Mouse (Mus musculus): Measurements from ENCODE around the gene Zrsr1.

Zrsr1 gene

GRCm38 (mm10) chr11:22973599-22973998, 1.8 kb downstream of the Zrsr1 start:
- DNase-seq, result no peak

- no peak for DNase-seq
These were observed 6.4 kb downstream of the Zrsr1 start for GRCm38 (mm10) chr11:22978215-22978614.

DNA sequence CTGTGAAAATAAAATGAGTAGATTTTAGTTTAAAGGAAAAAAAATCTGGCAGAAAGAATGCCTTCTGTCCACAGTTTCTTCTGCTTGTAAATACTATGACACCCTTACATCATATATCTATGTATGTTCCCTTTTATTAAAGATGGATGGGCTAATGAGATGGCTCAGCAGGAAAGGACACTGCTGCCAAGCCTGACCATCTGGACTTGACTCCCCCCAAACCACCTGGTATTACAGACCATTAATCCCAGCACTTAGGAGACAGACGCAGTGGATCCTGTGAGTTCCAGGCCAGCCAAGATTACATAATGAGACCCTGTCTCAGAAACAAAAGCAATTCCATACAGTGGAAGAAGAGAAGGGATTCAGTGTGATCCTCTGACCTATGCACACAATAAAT, 6.9 kb downstream of the Zrsr1 start:
- DNase-seq, result no peak

DNA sequence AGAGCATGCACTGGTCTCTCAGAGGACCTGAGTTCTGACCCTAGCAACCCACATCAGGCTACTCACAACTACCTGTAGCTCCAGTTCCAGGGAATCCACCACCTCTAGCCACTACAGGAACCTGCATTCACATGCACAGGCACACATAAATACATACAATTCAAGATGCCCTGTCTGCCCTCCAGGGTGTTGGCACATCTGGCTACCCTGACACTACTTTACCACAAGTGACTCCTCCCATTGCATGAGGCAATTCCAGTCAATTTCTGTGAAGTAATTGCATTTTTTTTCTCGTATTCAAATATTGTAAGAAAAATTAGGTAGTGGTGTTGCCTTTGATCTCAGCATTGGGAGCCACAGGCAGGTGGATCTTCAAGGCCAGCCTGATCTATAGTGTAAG, 7.4 kb downstream of the Zrsr1 start:
- DNase-seq, result no peak

GRCm38 (mm10) chr11:22981041-22981440, 9.2 kb downstream of the Zrsr1 start:
- DNase-seq, result no peak

DNA sequence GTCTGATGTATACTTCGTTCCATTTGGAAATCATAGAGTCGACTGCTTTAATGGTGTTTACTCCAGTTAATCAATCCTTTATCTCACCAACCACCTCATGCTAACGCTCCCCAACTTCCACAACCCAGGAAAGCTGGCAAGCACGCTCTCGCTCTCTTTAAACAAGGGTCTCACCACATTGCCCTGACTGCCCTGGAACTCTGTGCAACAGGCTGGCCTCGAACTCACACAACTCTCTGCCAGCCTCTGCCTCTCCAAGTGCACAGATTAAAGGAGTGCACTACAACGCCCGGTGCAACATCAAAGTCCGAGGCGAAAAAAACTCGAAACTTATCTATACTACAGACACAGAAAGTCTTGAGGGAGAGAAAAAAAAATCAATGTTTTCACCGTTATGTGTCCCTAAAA, 9.7 kb downstream of the Zrsr1 start:
- DNase-seq, result peak in 1 of 2 experiments; percentile 43

DNA sequence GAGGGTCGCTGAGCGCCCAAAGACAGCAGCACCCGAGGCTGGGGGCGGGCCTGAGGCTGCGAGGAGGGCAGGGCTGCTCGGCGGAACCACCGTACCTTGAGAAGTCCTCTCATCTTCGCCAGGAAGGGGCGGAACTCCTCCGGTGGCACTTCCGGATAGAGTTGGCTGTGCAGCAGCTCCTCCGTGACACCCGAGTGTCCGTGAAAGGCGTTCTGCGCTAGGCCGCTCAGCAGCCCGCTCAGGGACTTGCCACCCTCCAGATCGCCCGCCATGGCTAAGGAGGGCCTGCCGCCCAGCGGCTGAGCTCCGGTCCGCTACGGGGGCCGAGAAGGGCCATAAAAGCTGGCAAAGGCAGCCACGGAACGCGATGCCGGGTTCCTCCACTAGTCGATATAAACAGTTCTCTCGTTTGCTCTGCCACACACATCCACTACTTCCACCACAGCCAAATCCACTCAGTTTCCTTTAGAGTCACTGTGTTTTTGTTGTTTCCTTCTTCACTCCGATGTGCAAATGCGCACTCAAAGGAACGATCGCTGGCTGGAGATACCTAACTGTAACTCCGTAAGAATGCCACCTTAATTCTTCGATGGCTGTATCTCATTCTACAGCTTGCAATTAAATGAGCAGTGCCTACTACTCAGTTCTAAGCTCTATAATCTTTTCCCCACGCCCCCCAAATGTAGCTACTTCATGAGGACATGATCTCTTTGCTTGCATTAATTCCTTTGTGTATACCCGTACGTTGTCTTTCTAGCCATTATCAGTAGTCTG, 10.4 kb downstream of the Zrsr1 start, which contains the start of the genes Gm28048 and Commd1:
Gene Gm28048 (minus strand): TSS at position 107 of the 774 bp plus-strand sequence.
Gene Commd1 (minus strand): TSS at position 399 of the 774 bp plus-strand sequence.
- peak; percentile 98 for DNase-seq

DNA sequence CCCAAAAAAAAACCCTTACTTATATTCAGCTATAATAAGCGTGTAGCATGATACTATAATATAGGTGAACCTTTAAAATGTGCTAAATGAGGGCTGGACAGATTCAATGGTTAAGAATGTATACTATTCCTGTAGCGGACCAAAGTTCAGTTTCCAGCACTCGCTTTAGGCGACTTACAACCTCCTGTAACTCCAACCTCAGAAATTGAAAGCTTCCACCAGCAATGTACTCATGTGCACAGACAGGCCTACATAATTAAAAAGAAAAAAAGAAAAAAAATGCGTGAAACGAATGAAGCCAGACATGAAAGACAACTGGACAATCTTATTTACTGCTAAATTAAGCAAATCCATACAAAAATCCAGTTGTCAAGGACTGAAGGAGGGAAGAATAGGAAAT, 11.0 kb downstream of the Zrsr1 start:
- no peak for DNase-seq

- no peak for DNase-seq
These were observed 13.7 kb downstream of the Zrsr1 start for GRCm38 (mm10) chr11:22985510-22985909.

DNA sequence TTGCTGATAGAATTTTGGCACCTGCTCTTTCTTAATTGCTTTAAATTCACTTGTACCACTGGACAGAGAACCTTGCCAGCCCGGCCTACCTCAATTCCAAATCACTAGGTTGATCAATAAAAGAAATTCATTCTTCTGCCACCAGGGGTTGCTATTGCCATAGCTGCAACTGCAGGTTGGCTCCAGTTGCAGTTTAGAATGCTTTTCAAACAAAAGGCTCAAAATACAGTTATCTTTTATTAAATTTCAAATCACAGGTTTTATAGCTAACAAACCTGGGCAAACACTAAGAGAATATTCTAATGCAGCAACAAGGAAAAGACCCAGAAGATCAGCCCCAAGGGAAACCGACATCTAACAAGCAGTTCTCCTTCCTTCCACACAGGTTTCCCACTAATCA, 15.6 kb downstream of the Zrsr1 start:
- peak in 1 of 2 experiments; percentile 52 for DNase-seq

GRCm38 (mm10) chr11:22989786-22990185, 18.0 kb downstream of the Zrsr1 start:
- DNase-seq, result no peak

DNA sequence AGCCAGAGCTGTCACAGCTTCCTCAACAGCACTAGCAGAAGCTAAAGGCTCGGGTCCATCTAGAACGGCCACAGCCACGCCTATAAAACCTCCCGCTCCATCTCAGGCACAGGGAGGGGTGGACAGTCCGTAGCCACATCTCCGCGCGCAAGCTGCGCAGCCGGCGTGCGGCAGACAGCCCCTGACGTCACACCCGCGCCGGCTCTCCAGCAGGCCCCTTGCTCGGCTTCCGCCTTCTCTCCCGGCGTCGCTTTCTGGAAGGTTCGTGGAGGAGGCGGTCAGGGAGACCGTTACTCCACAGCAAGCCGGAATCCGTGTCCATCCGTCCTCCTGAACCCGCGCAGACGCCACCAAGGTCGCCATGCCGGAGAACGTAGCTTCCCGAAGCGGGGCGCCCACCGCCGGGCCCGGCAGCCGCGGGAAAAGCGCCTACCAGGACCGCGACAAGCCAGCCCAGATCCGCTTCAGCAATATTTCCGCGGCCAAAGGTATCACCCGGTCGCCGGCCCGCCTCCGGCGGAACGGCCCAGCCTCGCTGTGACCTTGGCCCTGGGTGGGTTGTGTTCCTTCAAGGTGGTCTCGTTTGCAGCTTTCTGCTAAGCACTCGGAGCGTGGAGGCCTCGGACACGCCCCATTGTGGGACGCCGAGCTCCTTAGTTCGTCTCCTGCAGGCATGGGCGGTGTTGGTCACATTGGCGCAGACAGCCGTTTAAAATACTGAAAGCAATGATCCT, 18.8 kb downstream of the Zrsr1 start, which contains the start of gene Cct4:
Gene Cct4 (plus strand): TSS at position 127 of the 734 bp plus-strand sequence.
- peak; percentile 92 to 97 for DNase-seq

DNA sequence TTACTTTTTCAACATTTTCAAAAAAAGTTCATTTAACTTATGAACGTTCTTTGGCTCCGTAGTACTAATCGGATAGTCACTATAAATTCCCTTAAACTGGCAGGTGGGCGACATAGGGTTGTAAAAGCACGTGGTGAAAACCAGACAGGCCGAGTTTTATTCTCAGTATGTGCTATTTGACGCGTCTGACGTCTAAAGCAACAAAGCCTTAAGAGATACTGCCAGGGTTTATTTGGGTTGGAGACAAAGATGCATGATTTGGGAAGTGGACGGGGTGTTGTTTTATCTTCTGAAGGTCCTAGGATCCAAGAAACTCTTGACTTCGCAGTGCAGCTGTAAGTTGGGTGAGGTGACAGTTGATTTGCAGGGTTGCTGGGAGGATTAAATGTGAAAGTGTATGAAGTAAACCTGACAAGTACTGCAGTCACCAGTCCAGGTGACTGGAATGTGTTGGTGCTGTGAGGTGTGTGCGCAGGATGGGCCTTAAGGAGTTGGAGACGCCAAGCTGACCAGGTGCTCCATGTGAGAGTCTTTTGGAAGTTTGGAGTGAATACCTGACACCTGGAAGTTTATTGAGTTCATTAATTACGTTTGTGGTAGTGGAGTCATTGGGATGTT, 19.5 kb downstream of the Zrsr1 start:
- no peak for DNase-seq

DNA sequence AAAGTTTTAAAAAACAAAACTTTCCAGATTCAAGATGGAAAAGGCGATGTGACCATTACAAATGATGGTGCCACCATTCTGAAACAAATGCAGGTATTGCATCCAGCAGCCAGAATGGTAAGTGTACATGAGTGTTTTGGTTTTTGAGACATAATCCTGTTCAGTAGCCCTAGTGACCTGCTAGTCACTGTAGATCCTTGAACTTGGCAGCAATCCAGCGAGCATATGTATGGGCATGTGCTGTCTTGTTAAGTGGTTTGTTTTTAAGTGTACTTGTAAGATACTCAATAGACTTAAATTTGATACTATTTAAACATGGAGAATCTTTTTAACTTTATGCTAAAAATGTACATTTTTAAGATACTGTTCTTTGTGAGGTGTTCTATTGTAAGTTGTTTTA, 22.5 kb downstream of the Zrsr1 start:
- DNase-seq, result no peak

- DNase-seq, result no peak
These were observed 23.7 kb downstream of the Zrsr1 start for GRCm38 (mm10) chr11:22995461-22995860.

GRCm38 (mm10) chr11:22998308-22998707, 26.5 kb downstream of the Zrsr1 start:
- DNase-seq, result no peak

GRCm38 (mm10) chr11:23005276-23005675, 33.5 kb downstream of the Zrsr1 start:
- no peak for DNase-seq

- no peak for DNase-seq
These were observed 35.3 kb downstream of the Zrsr1 start for GRCm38 (mm10) chr11:23007166-23007480.

- peak; percentile 80 to 83 for DNase-seq
These were observed 35.8 kb downstream of the Zrsr1 start, which contains the start of gene Fam161a for GRCm38 (mm10) chr11:23007481-23008180. Gene Fam161a, plus strand, starts transcription at chr11:23007531.

DNA sequence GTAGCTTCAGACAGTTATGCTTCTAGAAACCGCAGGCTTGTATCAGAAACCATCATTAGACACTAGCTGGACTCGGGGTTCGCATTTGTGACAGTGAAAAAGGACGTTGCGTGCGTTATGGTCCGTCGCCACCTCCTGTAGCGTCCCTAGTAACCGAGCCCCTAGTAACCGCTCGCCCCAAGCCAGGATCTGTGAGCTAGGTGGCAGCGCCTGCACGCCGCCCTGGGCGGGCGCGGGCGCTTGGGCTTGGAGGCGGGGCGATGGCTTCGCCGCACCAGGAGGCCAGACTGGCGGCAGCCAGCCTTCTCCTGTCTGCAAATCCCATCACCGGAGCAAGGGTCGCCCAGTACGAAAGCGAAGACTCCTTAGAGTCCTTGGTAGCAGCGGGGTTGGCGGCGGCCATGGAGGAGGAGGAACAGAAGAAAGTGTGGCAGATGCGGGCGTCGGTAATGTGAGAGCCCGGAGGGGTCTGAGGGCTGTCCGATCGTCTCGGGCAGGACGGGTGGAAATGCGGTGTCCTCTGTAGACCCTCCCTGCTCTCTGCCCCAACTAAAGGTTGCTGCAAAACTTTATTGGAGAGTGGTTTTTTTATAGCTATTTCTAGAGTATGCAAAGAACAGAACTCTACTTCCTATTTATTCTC, 36.5 kb downstream of the Zrsr1 start:
- DNase-seq, result peak; percentile 84 to 94

- no peak for DNase-seq
These were observed 37.0 kb downstream of the Zrsr1 start for GRCm38 (mm10) chr11:23008824-23009200.

DNA sequence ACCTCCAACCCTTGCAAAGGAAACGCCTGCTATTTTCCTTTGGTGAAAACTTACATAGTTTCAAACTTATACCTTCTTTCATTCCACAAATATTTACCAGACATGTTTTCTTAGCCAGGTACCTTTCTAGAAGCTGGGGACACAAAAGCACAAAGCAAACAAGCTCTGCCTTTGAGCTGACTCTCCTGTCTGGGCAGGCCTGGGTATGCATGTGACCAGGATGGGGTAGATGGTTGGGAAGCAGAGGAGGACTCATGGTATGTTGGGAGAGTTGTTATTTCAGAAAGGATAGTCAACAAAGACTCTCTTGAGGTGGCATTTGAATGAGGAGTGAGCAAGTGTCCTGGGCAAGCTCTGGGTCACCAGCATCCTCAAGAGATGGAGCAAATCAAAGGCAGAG, 41.3 kb downstream of the Zrsr1 start:
- DNase-seq, result no peak
